Mouse (Mus musculus): ENCODE data around the gene Eml1. TPM values are rescaled to one million over a fixed set of nuclear protein-coding genes. Genes with fewer than 3 reads are reported as not detected.
A peak's percentile ranks its signal among the peaks of the same experiment; 100 is the strongest.

Gene Eml1
- polyA plus RNA-seq, 1 experiment from 2014 or later, result 57.4 TPM

DNA sequence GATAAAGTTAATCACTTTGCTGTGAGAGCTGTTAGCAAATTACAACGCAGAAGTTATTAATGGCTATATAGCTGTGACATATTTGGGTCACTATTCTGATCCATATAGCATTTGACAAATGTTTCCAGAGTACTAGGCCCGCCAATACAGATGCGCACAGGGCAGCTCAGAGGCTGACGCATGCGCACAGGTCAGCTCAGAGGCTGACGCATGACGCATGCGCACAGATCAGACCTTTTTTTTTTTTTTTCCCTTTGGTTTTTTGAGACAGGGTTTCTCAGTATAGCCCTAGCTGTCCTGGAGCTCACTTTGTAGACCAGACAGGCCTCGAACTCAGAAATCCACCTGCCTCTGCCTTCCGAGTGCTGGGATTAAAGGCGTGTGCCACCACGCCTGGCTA, 144.7 kb downstream of the Eml1 start:
- 94% methylated on average over 12 of the region's 12 CpGs for WGBS
- Histone ChIP-seq H3K4me2 (ENCODE audit: low read length) (no peak overlapping the region), H3K4me1 (ENCODE audit: control insufficient read depth, insufficient read depth, low read length) (no peaks in the 10 kb centered on the region), H3K27ac (ENCODE audit: low read length) (no peak overlapping the region), H3K9ac (ENCODE audit: low read depth, low read length) (no peak overlapping the region), H3K36me3 (ENCODE audit: control insufficient read depth, insufficient read depth, low read length) (peaks cover 6% of the 10 kb centered on the region), H3K27me3 (ENCODE audit: control insufficient read depth, insufficient read depth, low read depth, low read length) (no peaks in the 10 kb centered on the region), H3K9me3 (replicated peaks; ENCODE audit: control insufficient read depth, low read length, poor library complexity, severe bottlenecking) (no peaks in the 10 kb centered on the region), H3K4me3 (ENCODE audit: low read depth, low read length) (no peak overlapping the region)
- ATAC-seq, result no peak

DNA sequence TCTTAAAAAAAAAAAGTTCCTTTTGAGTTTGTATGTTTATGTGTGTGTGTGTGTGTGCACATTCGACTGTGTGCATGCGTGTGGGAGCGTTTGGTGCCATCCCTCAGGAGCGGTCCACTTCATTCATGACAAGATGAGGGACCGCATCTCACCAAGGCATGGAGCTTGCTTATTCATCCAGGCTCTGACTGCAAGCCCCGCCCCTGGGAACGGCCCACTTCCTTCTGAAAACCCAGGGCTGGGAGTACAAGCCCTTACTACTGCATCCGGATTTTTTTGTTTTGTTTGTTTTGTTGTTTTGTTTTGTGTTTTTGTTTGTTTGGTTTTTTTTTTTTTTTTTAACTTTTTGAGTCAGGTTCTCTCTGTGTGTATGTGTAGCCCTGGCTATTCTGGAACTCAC, 148.6 kb downstream of the Eml1 start:
- ATAC-seq, result no peak
- Histone ChIP-seq H3K9ac (ENCODE audit: low read depth, low read length) (no peak overlapping the region), H3K9me3 (replicated peaks; ENCODE audit: control insufficient read depth, low read length, poor library complexity, severe bottlenecking) (no peaks in the 10 kb centered on the region), H3K4me3 (ENCODE audit: low read depth, low read length) (no peak overlapping the region), H3K4me1 (ENCODE audit: control insufficient read depth, insufficient read depth, low read length) (no peaks in the 10 kb centered on the region), H3K27me3 (ENCODE audit: control insufficient read depth, insufficient read depth, low read depth, low read length) (no peaks in the 10 kb centered on the region), H3K36me3 (ENCODE audit: control insufficient read depth, insufficient read depth, low read length) (peaks cover 15% of the 10 kb centered on the region), H3K4me2 (ENCODE audit: low read length) (no peak overlapping the region), H3K27ac (ENCODE audit: low read length) (no peak overlapping the region)
- 71% methylated on average over 8 of the region's 8 CpGs for WGBS

DNA sequence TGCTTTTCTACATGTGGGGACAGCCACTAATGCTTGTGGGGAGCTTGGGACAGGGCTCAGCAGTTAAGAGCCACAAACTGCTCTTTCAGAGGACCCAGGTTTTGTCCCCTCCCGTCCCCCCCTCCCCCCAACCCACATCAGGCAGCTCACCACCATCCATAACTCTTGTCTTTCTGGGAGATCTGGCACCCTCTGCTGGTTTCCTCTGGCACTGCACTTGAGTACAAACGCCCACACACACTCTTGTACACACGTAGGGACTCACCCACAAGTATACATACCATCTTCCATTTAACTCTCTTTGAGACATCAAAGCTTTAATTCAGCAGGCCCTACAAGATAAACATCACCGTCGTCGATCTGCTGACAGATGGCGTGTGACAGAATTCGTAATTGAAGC, 158.5 kb downstream of the Eml1 start:
- no peaks in the 10 kb centered on the region for H3K4me1 ChIP-seq (ENCODE audit: control insufficient read depth, insufficient read depth, low read length)

DNA sequence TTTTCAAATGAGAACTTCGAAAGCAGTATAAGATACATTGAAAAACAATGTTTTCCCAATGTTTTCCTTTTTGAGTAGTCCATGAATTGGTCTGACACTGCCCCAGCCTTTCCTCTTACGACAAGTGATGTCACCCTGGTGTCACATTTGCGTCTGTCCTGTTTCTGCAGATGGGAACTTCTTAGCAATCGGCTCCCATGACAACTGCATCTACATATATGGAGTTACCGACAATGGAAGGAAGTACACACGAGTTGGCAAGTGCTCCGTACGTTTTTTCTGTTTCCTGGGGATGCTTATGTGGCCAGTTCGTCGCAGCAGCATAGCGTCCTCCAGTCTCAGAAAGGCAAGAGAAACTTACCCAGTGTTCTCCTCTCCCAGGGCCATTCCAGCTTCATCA, 163.7 kb downstream of the Eml1 start:
- 90% methylated on average over 11 of the region's 11 CpGs for WGBS
- Histone ChIP-seq H3K27me3 (ENCODE audit: control insufficient read depth, insufficient read depth, low read depth, low read length) (no peaks in the 10 kb centered on the region), H3K4me1 (ENCODE audit: control insufficient read depth, insufficient read depth, low read length) (no peaks in the 10 kb centered on the region), H3K9me3 (replicated peaks; ENCODE audit: control insufficient read depth, low read length, poor library complexity, severe bottlenecking) (no peaks in the 10 kb centered on the region), H3K4me3 (ENCODE audit: low read depth, low read length) (no peak overlapping the region), H3K36me3 (ENCODE audit: control insufficient read depth, insufficient read depth, low read length) (peaks cover 22% of the 10 kb centered on the region), H3K9ac (ENCODE audit: low read depth, low read length) (no peak overlapping the region), H3K27ac (ENCODE audit: low read length) (no peak overlapping the region), H3K4me2 (ENCODE audit: low read length) (no peak overlapping the region)
- no peak for ATAC-seq

More for the DNA sequence above, 158.5 kb downstream of the Eml1 start:
- no peak overlapping the region for H3K4me2 ChIP-seq (ENCODE audit: low read length)
- no peak; the same call in 1 of the 2 replicates for ATAC-seq
- no peak overlapping the region for H3K9ac ChIP-seq (ENCODE audit: low read depth, low read length)
- H3K27ac ChIP-seq (ENCODE audit: low read length), result no peak overlapping the region
- no peaks in the 10 kb centered on the region for H3K9me3 ChIP-seq (replicated peaks; ENCODE audit: control insufficient read depth, low read length, poor library complexity, severe bottlenecking)
- H3K27me3 ChIP-seq (ENCODE audit: control insufficient read depth, insufficient read depth, low read depth, low read length), result no peaks in the 10 kb centered on the region
- H3K36me3 ChIP-seq (ENCODE audit: control insufficient read depth, insufficient read depth, low read length), result peaks cover 2% of the 10 kb centered on the region
- H3K4me3 ChIP-seq (ENCODE audit: low read depth, low read length), result no peak overlapping the region
- 56% methylated on average over 8 of the region's 8 CpGs for WGBS

DNA sequence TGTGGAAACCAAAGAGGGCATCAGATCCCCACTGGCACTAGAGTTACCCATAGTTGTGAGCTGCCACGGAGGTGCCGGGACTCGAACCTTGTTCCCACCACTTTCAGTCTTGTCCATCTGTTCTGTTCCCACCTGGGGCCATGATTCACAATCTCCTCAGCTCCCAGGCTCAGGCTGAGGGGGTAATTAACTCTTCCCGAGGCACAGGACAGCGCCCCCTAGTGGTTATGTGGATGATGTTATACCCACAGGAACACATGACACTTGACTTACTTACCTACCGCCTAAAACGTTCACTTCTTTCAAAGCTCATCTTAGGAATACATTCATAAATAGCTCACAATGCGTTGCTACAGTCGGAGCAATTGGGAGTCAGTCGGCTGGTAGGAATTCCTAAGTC, 165.7 kb downstream of the Eml1 start:
- H3K9me3 ChIP-seq (replicated peaks; ENCODE audit: control insufficient read depth, low read length, poor library complexity, severe bottlenecking), result no peaks in the 10 kb centered on the region
- H3K4me3 ChIP-seq (ENCODE audit: low read depth, low read length), result no peak overlapping the region
- H3K4me2 ChIP-seq (ENCODE audit: low read length), result no peak overlapping the region
- H3K27me3 ChIP-seq (ENCODE audit: control insufficient read depth, insufficient read depth, low read depth, low read length), result no peaks in the 10 kb centered on the region
- no peak overlapping the region for H3K27ac ChIP-seq (ENCODE audit: low read length)
- no peaks in the 10 kb centered on the region for H3K4me1 ChIP-seq (ENCODE audit: control insufficient read depth, insufficient read depth, low read length)
- 70% methylated on average over 10 of the region's 10 CpGs for WGBS
- H3K9ac ChIP-seq (ENCODE audit: low read depth, low read length), result no peak overlapping the region
- no peak for ATAC-seq
- H3K36me3 ChIP-seq (ENCODE audit: control insufficient read depth, insufficient read depth, low read length), result peaks cover 22% of the 10 kb centered on the region

DNA sequence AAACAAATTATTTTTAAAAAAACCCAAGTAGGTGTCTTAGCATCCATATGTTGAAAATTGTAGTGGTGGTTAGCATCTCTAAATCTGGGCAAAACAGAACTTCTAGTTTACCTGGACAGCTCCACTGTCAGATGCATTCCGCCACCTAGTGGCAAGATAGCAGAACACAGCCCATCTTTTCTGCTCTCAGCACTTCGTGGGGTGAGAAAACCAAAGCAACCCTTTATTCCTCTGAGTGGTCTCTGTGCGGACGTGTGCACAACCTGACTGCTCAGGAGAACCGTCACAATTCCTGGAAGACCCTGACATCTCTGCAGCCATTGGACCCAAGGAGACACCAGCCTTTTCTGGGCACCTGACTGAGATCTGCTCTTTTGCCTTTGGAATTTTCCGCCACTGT, 170.3 kb downstream of the Eml1 start:
- no peaks in the 10 kb centered on the region for H3K9me3 ChIP-seq (replicated peaks; ENCODE audit: control insufficient read depth, low read length, poor library complexity, severe bottlenecking)
- 0 out of 2 replicates have a peak, but pooled peaks have one; percentile 37 for ATAC-seq
- 28% methylated on average over 6 of the region's 6 CpGs for WGBS
- no peak overlapping the region for H3K27ac ChIP-seq (ENCODE audit: low read length)
- H3K27me3 ChIP-seq (ENCODE audit: control insufficient read depth, insufficient read depth, low read depth, low read length), result no peaks in the 10 kb centered on the region
- H3K4me3 ChIP-seq (ENCODE audit: low read depth, low read length), result no peak overlapping the region
- H3K9ac ChIP-seq (ENCODE audit: low read depth, low read length), result no peak overlapping the region
- no peak overlapping the region for H3K4me2 ChIP-seq (ENCODE audit: low read length)
- H3K36me3 ChIP-seq (ENCODE audit: control insufficient read depth, insufficient read depth, low read length), result peaks cover 19% of the 10 kb centered on the region
- no peaks in the 10 kb centered on the region; the same call in 1 of the 2 replicates for H3K4me1 ChIP-seq (ENCODE audit: control insufficient read depth, insufficient read depth, low read length)

DNA sequence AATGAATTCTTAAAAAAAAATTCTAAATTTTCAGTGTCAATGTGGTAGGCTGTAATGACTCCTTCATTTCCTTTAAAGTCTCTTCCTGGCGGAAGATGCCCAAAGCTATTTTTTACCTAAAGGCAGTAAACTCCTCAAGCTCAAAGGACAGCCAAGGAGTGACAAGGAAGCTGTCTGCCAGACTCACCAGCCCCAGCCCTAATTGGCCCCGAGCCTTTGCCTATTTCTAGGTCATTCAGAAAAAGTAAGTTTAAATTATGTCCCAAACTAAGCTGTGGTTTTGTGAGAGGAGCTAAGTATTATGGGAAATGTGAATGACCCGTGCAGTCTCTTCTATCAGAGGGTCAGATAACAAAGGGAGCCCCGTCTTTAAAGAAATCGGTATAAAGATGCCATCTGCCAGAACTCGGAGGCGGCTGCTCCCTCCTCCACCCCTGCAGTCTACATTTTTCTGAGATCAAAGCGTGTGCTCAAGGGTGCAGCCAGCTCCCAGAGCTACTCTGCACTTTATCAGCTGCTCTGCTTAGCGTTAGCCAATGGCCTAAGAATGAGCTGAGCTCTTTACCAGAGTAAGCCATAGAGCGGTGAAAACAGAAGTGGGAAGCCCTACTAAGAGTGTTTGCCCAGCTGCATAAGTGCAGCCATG, 175.9 kb downstream of the Eml1 start:
- Histone ChIP-seq H3K9me3 (replicated peaks; ENCODE audit: control insufficient read depth, low read length, poor library complexity, severe bottlenecking) (no peaks in the 10 kb centered on the region), H3K4me2 (ENCODE audit: low read length) (peak overlapping the region; percentile 31), H3K9ac (ENCODE audit: low read depth, low read length) (no peak overlapping the region), H3K4me1 (ENCODE audit: control insufficient read depth, insufficient read depth, low read length) (peaks cover 14% of the 10 kb centered on the region), H3K4me3 (ENCODE audit: low read depth, low read length) (no peak overlapping the region), H3K27ac (ENCODE audit: low read length) (peak overlapping the region; percentile 57), H3K27me3 (ENCODE audit: control insufficient read depth, insufficient read depth, low read depth, low read length) (no peaks in the 10 kb centered on the region), H3K36me3 (ENCODE audit: control insufficient read depth, insufficient read depth, low read length) (no peaks in the 10 kb centered on the region)
- ATAC-seq, result peak; percentile 66; the same call in 1 of the 2 replicates
- WGBS, result 4% methylated on average over 10 of the region's 10 CpGs

DNA sequence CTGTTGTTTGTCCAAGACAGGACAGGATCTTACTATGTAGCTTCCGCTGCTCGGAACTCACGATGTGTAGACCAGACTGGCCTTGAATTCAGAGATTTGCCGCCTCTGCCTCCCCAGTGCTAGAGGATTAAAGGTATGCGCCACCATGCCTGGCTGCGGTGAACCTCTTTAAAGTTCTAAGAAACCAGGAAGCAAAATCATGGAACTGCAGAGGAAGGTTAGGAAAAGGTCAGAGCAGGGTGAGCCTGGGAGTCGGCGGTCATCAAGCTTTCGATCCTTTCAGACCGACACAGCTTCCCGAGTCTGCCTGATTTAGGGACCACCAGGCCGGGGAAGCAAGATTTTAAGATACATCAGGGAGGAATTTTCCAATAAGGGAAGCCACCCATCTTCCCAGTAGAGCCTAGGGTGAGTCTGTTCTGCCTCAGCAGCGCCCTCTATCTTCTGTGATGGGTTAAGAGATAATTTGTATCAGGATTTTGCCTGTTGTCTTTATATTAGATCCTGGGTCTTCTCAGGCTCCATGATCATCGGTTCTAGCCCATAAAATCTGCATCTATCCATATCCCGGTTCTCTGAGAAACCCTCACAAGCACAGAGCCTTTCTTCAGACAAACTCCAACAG, 176.6 kb downstream of the Eml1 start:
- ATAC-seq, result no peak
- Histone ChIP-seq H3K4me1 (ENCODE audit: control insufficient read depth, insufficient read depth, low read length) (peaks cover 14% of the 10 kb centered on the region), H3K4me3 (ENCODE audit: low read depth, low read length) (no peak overlapping the region), H3K36me3 (ENCODE audit: control insufficient read depth, insufficient read depth, low read length) (no peaks in the 10 kb centered on the region), H3K27me3 (ENCODE audit: control insufficient read depth, insufficient read depth, low read depth, low read length) (no peaks in the 10 kb centered on the region), H3K27ac (ENCODE audit: low read length) (peak overlapping the region; percentile 57), H3K9ac (ENCODE audit: low read depth, low read length) (no peak overlapping the region), H3K4me2 (ENCODE audit: low read length) (no peak overlapping the region), H3K9me3 (replicated peaks; ENCODE audit: control insufficient read depth, low read length, poor library complexity, severe bottlenecking) (no peaks in the 10 kb centered on the region)
- 46% methylated on average over 15 of the region's 15 CpGs for WGBS

DNA sequence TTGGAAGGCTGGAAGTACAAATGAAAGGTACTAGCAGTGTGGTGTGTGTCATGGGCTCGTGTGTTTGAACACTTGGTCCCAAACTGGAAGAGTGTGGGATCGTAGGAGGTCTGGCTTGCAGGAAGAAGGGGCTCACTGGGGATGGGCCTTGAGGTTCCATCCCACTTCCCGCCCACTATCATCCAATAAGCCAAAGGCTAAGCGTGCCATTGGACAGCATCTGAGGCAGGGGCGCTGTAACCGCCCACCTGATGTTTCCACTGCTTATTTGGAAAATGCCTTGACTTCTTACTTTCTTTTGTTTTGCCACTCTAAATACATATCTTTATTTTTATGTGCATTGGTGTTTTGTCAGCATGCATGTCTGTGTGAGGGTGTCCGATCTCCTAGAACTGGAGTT, 181.0 kb downstream of the Eml1 start:
- H3K9ac ChIP-seq (ENCODE audit: low read depth, low read length), result no peak overlapping the region
- no peaks in the 10 kb centered on the region for H3K9me3 ChIP-seq (replicated peaks; ENCODE audit: control insufficient read depth, low read length, poor library complexity, severe bottlenecking)
- H3K4me1 ChIP-seq (ENCODE audit: control insufficient read depth, insufficient read depth, low read length), result peaks cover 18% of the 10 kb centered on the region
- WGBS, result 89% methylated on average over 7 of the region's 7 CpGs
- no peak for ATAC-seq
- no peak overlapping the region for H3K4me2 ChIP-seq (ENCODE audit: low read length)
- no peak overlapping the region for H3K4me3 ChIP-seq (ENCODE audit: low read depth, low read length)
- H3K27ac ChIP-seq (ENCODE audit: low read length), result no peak overlapping the region
- no peaks in the 10 kb centered on the region for H3K27me3 ChIP-seq (ENCODE audit: control insufficient read depth, insufficient read depth, low read depth, low read length)
- H3K36me3 ChIP-seq (ENCODE audit: control insufficient read depth, insufficient read depth, low read length), result no peaks in the 10 kb centered on the region
